Mouse (Mus musculus) cortical plate, adult 2 months (tissue): ENCODE results near the gene Hs6st1.

Experiments used
- CTCF ChIP-seq: fragments of 200-500 bp; IDR thresholded peaks from 2 replicates; pipeline ENCODE4 v1.5.1; 2011; ENCODE audit warnings: mild to moderate bottlenecking, control low read depth, low read length; ENCODE audit not compliant: insufficient read depth; ENCODE audit errors: extremely low read depth
- POLR2A ChIP-seq: fragments of 200-500 bp; IDR thresholded peaks from 2 replicates; pipeline ENCODE4 v1.6.1; 2011; ENCODE audit warnings: mild to moderate bottlenecking, low read length, control low read depth; ENCODE audit not compliant: insufficient read depth; ENCODE audit errors: extremely low read depth

DNA sequence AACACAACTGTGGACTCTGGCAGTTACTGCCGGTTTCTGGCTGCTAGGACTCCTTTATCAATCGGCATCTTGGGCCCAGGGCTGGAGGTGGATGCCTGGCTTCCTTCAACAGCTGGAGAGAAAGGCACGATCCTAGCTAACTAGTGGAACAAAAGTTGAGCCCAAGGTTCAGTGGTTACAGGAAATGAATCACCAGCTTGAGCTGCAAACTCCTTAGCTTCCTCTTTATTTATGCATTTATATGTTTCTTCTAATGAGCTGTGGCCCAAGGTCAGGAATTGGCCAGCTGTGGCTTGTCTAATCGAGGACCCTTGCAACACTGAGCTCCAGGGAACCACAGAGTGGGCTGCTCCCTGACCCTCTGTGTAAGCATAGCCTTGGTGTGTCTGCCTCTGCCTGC, 60.9 kb downstream of the Hs6st1 start:
- no peak for TF ChIP-seq POLR2A
- no peak for TF ChIP-seq CTCF
